Mouse (Mus musculus): ENCODE measurements at regions not wholly inside any gene's neighbourhood (a gene's known extent, or its start where the extent isn't known, plus 50 kb on each side); places are given as distances from the start of the nearest gene placed in this dataset.
"Not testable (repeated sequence)": the region's sequence is repeated elsewhere in the genome, so short reads cannot be mapped to it uniquely, and the experiment has no call there.

DNA sequence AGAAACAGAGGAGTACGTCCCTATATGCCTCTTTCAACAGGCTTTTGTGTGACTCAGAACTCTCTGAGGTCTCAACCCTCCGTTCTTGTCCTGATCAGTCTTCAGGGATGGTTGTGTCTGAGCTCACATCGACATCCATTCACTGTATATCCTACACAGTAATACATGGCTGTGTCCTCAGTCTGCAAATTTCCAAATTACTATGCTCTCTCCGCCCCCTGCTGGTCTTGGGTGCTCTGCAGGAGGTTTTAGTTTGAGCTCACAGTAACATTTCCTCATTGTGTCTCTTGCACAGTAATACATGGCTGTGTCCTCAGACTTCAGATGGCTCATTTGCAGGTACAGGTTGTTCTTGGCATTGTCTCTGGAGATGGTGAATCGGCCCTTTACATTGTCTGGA lies 53.5 kb downstream of the Adam6a start:
- H3K4me3 ChIP-seq (ENCODE audit: low read depth, low read length); H3K9me3 ChIP-seq (ENCODE audit: control insufficient read depth, low read length); ATAC-seq (ENCODE audit: insufficient number of reproducible peaks, low FRiP score, low TSS enrichment, low read depth); H3K9ac ChIP-seq (ENCODE audit: low read length); H3K27me3 ChIP-seq (ENCODE audit: control insufficient read depth, insufficient read depth, low read length); H3K4me2 ChIP-seq (ENCODE audit: low read depth, severe bottlenecking); H3K36me3 ChIP-seq (ENCODE audit: control insufficient read depth, insufficient read depth, low read length); DNase-seq (ENCODE audit: low spot score); H3K4me1 ChIP-seq (ENCODE audit: control insufficient read depth, insufficient read depth, low read length); H3K27ac ChIP-seq (replicated peaks; ENCODE audit: low read depth, low read length): not testable (repeated sequence)
- WGBS, result 81% methylated on average over 5 of the region's 5 CpGs

DNA sequence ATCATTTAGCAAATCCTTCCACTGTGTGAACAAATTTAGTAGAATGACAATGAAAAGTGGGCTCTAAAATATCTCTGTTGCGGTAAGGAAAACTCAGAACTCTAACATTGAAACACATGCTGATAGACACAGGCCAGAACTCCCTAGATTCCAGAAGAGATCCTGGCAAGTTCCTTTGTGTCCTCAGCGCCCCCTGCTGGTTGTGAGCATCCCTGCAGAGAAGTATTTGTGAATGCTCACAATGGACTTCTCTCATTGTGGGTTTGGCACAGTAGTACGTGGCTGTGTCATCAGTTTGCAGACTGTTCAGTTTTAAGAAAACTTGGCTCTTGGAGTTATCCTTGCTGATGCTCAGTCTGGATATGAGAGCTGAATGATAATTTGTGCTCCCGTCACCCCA lies 67.2 kb downstream of the Adam6a start:
- WGBS, result 47% methylated on average over 4 of the region's 4 CpGs

DNA sequence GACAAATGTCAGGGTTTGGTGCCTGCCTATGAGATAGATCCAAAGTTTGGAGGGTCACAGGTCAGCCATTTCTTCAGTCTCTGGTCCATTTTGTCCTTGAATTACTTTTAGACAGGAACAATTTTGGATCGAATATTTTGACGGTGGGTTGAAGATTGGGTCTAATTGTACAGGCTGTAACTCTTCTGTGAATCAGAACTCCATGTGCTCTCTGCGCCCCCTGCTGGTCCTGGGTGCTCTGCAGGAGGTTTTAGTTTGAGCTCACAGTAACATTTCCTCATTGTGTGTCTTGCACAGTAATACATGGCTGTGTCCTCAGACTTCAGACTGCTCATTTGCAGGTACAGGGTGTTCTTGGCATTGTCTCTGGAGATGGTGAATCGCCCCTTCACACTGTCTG lies 81.5 kb downstream of the Adam6a start:
- not testable (repeated sequence) for H3K4me3 ChIP-seq (ENCODE audit: low read depth, low read length); H3K4me1 ChIP-seq (ENCODE audit: control insufficient read depth, insufficient read depth, low read length); H3K27ac ChIP-seq (replicated peaks; ENCODE audit: low read depth, low read length); H3K27me3 ChIP-seq (ENCODE audit: control insufficient read depth, insufficient read depth, low read length); H3K9ac ChIP-seq (ENCODE audit: low read length); ATAC-seq (ENCODE audit: insufficient number of reproducible peaks, low FRiP score, low TSS enrichment, low read depth); H3K36me3 ChIP-seq (ENCODE audit: control insufficient read depth, insufficient read depth, low read length); H3K9me3 ChIP-seq (ENCODE audit: control insufficient read depth, low read length); DNase-seq (ENCODE audit: low spot score); H3K4me2 ChIP-seq (ENCODE audit: low read depth, severe bottlenecking)
- 38% methylated on average over 4 of the region's 4 CpGs for WGBS

More for the DNA sequence above, 67.2 kb downstream of the Adam6a start:
- Histone ChIP-seq H3K9me3 (ENCODE audit: control insufficient read depth, low read length) (no peaks in the 10 kb centered on the region), H3K4me3 (ENCODE audit: low read depth, low read length) (no peak overlapping the region), H3K27ac (replicated peaks; ENCODE audit: low read depth, low read length) (no peak overlapping the region), H3K36me3 (ENCODE audit: control insufficient read depth, insufficient read depth, low read length) (no peaks in the 10 kb centered on the region), H3K4me2 (ENCODE audit: low read depth, severe bottlenecking) (no peak overlapping the region), H3K4me1 (ENCODE audit: control insufficient read depth, insufficient read depth, low read length) (no peaks in the 10 kb centered on the region), H3K9ac (ENCODE audit: low read length) (no peak overlapping the region), H3K27me3 (ENCODE audit: control insufficient read depth, insufficient read depth, low read length) (no peaks in the 10 kb centered on the region)
- DNase-seq (ENCODE audit: low spot score), result peak; percentile 61
- ATAC-seq (ENCODE audit: insufficient number of reproducible peaks, low FRiP score, low TSS enrichment, low read depth), result no peak

DNA sequence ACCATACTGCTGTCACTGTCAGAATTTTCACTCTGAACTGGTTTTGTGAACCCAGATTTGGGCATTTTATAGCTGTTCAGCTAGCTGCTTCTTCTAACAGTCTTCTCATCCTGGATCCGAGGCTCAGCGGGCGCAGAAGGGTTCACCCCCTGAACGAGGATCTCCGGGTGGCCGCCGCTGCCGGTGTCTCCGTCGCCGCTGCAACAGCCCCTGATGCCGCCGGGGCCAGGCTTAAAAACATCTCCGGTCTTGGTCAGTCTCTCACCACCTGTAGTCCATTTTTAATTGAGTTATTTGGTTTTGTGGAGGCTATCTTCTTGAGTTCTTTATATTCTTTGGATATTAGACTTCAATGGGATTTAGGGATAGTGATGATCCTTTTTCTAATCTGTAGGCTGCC lies 87.1 kb downstream of the Adam6a start:
- ATAC-seq (ENCODE audit: insufficient number of reproducible peaks, low FRiP score, low TSS enrichment, low read depth); H3K4me3 ChIP-seq (ENCODE audit: low read depth, low read length); H3K4me1 ChIP-seq (ENCODE audit: control insufficient read depth, insufficient read depth, low read length); H3K9me3 ChIP-seq (ENCODE audit: control insufficient read depth, low read length); H3K27me3 ChIP-seq (ENCODE audit: control insufficient read depth, insufficient read depth, low read length); DNase-seq (ENCODE audit: low spot score); H3K27ac ChIP-seq (replicated peaks; ENCODE audit: low read depth, low read length); H3K36me3 ChIP-seq (ENCODE audit: control insufficient read depth, insufficient read depth, low read length); H3K4me2 ChIP-seq (ENCODE audit: low read depth, severe bottlenecking); H3K9ac ChIP-seq (ENCODE audit: low read length): not testable (repeated sequence)
- 91% methylated on average over 14 of the region's 14 CpGs for WGBS

Data from limb, embryonic 11.5 days (tissue).